Mouse (Mus musculus) heart, adult 9 months (tissue): ENCODE measurements around the gene St6galnac5.
A peak's percentile ranks its signal among the peaks of the same experiment; 100 is the strongest.

Source experiments
- DNase-seq, 2 experiments: peaks; one replicate each; pipeline ENCODE4 v3.0.0; 2022; ENCODE audit warnings: low spot score in 2 of 2

The St6galnac5 gene

GRCm38 (mm10) chr3:152867654-152868525 is 114.2 kb downstream of the St6galnac5 start:
- no peak for DNase-seq

GRCm38 (mm10) chr3:152866035-152866965 is 115.7 kb downstream of the St6galnac5 start:
- DNase-seq = no peak

- no peak for DNase-seq
Measured at GRCm38 (mm10) chr3:152861978-152862377, 120.1 kb downstream of the St6galnac5 start.

GRCm38 (mm10) chr3:152861450-152861849 is 120.6 kb downstream of the St6galnac5 start:
- DNase-seq = no peak

- DNase-seq = no peak
Measured at GRCm38 (mm10) chr3:152856095-152856494, 126.0 kb downstream of the St6galnac5 start.

GRCm38 (mm10) chr3:152855006-152855614 is 126.9 kb downstream of the St6galnac5 start:
- DNase-seq = no peak

GRCm38 (mm10) chr3:152843925-152844324 is 138.1 kb downstream of the St6galnac5 start:
- DNase-seq = no peak

GRCm38 (mm10) chr3:152842648-152843047 is 139.4 kb downstream of the St6galnac5 start:
- DNase-seq = no peak

GRCm38 (mm10) chr3:152841264-152841663 is 140.8 kb downstream of the St6galnac5 start:
- DNase-seq = no peak

- DNase-seq = no peak
Measured at GRCm38 (mm10) chr3:152837938-152838337, 144.1 kb downstream of the St6galnac5 start.

- DNase-seq = no peak
Measured at GRCm38 (mm10) chr3:152837407-152837806, 144.6 kb downstream of the St6galnac5 start.

- no peak for DNase-seq
Measured at GRCm38 (mm10) chr3:152832436-152832835, 149.6 kb downstream of the St6galnac5 start.

- no peak for DNase-seq
Measured at GRCm38 (mm10) chr3:152831974-152832373, 150.1 kb downstream of the St6galnac5 start.

GRCm38 (mm10) chr3:152831377-152831776 is 150.7 kb downstream of the St6galnac5 start:
- no peak for DNase-seq

- peak in 1 of 2 experiments; percentile 18 for DNase-seq
Measured at GRCm38 (mm10) chr3:152821202-152821601, 160.8 kb downstream of the St6galnac5 start.

GRCm38 (mm10) chr3:152820406-152820805 is 161.6 kb downstream of the St6galnac5 start:
- DNase-seq = no peak

- no peak for DNase-seq
Measured at GRCm38 (mm10) chr3:152815110-152815509, 166.9 kb downstream of the St6galnac5 start.

GRCm38 (mm10) chr3:152813905-152814304 is 168.1 kb downstream of the St6galnac5 start:
- no peak for DNase-seq

- DNase-seq = no peak
Measured at GRCm38 (mm10) chr3:152799738-152800431, 182.2 kb downstream of the St6galnac5 start.

- DNase-seq = no peak
Measured at GRCm38 (mm10) chr3:152797354-152797753, 184.7 kb downstream of the St6galnac5 start.

GRCm38 (mm10) chr3:152796216-152796615 is 185.8 kb downstream of the St6galnac5 start:
- no peak for DNase-seq
